Mouse (Mus musculus) thymus, postnatal 14 days (tissue): ENCODE data around the gene Maml1.

Source experiments
- DNase-seq: peaks from one replicate; pipeline ENCODE4 v3.0.0; 2021

Maml1 gene

DNA sequence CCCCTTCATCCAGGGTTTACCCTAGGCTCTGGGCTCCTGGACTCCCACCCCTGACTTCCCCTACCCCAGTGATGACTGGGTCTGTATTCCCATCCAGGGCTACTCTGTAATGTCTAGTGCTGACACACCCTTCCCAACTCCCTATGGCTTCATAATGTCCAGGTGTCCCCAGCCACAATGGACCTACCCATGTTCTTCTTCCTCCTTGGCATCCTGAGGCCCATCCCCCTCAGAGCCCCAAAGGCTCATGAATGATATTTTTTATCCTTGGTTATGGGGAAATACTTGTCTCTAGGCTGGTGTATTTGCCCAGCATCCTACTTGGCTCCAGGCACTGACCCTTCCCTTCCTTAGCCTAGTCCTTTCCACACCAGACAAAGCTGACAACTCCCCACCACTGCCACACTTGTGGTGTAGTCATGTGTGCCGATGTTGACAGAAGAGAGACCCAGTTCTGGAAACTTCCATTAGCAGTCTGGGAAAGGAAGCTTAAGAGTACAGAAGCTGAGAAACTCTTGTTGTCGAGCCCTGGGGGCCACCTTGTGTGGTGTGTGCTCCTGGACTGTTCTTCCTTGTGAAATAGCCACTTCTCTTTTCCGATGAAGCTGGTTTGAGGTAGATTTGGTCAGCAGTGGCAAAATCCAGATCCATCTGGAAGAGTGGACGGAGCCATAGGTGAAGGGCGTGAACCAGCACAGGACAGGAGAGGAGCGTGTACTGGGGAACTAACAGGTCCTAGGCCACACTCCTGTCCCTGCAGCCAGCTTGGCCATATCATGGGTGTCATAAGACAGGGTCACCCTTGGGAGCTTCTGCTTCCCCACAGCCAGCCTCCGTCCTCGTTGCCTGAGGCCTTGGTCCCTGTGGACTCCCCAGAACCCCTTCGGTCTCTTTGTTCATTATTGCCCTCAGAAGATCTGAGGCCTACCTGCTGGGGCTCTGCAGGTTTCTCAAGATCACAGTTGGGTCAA is 53.0 kb downstream of the Maml1 start:
- no peak for DNase-seq

DNA sequence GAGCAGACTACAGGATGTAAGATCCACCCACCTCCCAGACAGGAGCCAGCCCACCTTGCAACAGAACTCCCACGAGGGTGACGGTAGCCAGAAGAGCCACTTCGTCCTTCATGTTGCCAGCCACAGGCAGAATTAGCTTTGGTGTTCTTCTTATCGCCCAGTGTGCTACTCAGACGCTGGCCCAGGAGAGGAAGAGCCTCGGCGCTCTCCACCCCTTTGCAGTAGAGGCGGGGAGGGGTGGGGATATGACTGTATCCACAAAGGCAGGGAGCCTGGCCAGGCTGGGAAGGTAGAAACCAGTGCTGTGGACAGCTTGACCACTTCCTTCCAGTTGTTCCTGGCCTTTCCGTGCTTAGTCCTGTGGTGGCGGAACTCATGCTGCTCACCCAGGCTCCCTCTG is 53.8 kb downstream of the Maml1 start, which contains the start of gene Ltc4s:
Gene Ltc4s (minus strand): TSS at position 293 of the 400 bp plus-strand sequence.
- DNase-seq, result no peak

DNA sequence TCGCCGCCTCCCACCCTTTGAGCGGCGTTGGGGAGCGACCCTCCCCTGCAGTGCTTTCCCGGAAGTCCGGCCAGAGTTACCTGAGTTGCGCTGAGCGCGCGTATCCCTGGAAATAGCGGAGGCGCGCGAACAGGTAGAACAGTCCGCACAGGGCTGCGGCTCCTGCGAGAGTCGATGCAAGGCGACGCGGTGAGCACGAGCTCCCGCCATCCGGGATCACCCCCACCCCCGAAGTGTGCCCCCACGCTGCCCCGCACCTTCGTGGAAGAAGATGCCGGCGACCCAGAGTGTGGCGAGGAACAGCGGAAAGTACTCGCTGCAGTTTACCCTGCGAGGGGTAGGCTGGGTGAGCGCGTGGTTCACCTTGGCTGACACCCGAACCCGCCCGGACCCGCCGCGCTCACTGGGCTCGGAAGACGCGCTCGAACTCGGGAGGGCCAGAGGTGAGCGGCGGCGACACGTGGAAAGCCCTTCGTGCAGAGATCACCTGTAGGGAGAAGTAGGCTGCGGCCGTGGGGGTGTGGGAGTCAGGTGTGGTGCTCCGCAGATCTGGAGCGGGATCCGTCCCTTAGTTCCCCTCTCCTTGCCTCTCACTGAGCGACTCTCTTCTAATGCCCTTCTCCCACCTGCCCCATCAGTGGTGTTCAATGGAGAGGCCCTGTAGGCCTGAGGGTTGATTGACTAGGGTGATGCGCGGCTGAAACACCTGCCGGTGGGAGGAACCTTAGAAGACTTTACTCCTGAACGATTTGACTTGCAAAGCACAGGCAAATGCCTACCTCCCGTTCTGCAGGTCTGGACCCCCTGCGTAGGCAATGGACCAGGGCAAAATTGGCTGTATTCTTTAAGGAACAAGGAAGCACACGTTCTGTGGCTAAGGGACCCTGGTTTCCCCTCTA is 54.9 kb downstream of the Maml1 start:
- no peak for DNase-seq

DNA sequence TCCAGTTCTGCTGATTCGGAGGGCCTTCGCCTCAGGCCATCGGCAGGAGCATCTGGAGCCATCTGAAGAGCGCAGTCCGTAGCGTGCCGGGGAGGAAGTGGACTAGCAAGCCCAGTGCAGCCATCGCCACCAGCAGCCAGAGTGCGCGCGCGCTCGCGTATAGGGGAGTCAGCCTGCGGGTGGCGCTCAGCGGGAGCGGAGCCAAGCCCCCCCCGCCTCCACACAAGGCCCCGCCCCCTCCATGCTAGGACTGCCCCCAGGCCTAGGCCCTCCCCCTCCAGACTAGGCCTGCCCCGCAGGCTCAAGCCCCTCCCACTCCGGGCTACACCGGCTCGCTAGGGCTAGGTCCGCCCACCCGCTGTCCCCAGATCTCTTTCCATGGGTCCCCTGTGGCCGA is 55.6 kb downstream of the Maml1 start:
- peak; percentile 94 for DNase-seq

DNA sequence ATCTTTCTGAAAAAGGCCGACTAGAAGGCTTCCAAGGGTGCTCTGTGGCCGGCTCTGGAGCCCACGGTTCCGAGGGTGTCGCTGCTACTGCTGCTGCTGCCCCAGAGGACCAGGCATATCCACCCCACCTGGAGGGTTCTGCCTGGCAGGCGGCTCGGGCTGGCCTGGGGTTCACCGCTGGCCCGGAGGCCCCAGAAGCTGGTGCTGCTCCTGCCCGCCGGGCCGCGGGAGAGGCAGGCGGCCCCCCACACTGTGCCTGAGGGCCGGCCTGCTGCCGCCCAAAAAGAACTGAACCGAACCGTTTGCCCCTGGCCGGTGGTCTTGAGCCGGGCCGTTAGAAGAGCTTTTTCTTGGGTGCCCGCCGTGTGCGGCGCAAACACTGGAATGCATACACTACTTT is 57.5 kb downstream of the Maml1 start:
- DNase-seq, result no peak

DNA sequence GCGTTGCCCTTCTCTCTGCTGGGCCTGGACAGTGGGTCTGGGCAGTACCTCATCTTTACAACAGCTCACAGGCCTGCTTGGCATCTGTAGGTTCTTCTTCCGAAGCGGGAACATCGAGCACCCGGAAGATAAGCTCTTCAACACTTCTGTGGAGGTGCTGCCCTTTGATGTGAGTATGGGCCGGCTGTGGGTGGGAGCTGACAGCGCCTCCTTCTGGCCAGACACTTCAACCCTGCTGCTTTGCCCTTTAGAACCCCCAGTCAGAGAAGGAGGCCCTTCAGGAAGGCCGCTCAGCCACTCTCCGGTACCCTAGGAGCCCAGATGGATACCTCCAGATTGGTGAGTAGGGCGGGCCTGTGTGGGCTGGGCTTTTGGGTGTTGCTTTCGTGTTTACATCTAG is 58.1 kb downstream of the Maml1 start:
- no peak for DNase-seq

DNA sequence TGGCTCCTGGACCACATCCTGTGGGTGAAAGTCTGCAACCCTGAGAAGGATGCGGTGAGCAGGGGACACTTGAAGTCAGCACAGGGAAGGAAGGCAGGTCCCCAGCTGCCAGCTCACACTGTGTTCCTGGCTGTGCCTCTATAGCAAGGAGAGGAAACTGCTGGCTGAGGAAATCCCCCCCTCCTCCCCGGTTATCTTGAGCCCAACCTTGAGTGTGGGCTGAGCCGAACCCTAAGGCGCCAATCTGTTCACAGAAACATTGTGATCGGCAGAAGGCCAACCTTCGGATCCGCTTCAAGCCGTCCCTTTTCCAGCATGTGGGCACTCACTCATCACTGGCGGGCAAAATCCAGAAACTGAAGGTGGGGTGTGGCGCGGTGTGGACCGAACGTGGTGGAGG is 59.1 kb downstream of the Maml1 start:
- DNase-seq, result no peak

DNA sequence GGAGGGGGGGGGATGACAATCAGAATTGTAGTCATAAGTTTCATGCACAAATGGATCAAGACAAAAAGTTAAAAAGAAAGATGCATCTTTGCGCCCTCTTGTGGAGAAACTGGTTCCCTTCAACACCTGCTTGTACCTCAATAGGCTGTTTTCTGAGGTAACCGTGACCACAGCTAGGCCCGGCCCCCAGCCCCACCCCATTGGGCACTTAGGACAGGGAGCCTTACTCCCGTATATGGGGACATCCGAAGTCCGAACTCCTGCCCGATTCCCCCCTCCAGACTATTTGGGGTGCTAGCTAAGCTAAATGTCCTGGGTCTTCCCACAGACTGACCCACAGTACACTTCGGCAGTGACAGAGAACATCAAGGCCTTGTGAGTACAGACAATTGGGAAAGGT is 60.7 kb downstream of the Maml1 start:
- DNase-seq, result peak; percentile 71

DNA sequence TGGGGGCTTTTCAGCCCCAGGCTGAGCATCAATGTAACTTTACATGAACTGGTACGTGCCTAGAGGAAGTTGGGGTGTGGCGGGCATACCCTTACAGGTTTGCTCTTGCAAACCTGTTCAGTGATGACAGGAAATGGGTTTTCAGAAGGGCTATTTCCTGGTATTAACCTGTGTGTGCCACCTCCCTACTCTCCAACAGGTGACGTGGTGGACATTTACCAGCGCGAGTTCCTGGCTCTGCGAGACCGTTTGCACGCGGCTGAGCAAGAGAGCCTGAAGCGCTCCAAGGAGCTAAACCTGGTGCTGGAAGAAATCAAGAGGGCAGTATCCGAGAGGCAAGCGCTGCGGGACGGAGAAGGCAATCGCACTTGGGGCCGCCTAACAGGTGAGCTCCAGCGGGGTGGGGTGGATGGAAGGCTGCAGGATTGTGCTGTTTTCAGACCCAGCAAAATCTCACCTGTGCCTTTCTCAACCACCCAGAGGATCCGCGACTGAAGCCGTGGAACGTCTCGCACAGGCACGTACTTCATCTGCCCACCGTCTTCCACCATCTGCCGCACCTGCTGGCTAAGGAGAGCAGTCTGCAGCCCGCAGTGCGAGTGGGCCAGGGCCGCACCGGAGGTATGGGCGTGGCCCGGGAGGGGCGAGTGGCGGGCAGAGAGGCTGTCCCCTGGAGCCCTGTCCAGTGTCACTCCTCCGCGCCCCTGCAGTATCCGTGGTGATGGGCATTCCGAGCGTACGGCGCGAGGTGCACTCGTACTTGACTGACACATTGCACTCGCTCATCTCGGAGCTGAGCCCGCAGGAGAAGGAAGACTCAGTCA is 61.4 kb downstream of the Maml1 start:
- DNase-seq, result no peak

DNA sequence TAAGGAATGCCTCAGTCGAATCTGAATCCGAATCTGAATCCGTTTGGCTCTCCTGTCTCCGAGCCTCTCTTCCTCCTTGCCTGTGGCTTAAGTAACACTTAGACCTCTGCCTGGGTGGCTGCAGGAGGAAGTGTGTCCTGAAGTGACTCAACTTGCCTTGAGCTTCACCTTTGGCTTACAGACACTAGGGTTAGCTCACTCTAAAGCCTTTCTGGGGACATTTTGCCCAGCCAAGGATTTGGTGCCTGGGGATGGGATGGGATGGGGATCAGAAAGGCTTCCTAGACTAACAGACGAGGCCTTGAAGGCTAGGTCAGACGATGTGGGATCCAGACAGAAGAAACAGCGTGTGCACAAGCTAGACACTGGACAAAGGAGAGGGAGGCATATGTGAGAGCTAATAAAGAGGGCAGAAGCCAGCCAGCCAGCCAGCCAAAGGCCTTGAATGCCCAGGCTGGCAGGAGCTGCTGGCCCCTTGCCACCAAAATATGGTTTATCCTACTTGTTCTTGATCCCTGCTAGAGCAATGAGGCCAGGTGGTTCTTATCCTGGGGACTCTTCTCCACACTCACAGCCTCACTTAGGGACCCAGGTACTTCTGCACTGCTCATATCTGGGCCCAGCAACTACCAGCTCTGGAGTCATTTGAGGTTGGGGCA is 62.7 kb downstream of the Maml1 start:
- no peak for DNase-seq

DNA sequence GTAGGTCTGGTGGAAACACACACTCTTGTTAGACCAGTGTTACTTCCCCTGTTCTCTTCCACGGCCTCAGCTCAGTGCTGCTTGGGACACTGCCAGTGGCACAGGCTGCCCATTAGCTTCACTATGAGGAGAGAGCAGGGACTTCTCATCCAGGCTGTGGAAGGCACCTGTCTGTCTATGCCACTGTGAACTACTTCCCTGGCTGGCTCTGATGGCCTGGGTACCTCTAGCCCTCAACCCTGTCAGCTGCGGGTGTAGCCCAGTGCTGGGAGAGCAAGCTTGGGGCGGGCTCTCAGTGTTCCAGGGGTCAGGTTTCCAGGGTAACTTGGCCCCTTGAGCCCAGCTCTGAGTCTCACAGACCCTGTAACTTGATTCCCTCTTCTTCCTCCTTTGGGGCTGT is 63.3 kb downstream of the Maml1 start:
- no peak for DNase-seq

DNA sequence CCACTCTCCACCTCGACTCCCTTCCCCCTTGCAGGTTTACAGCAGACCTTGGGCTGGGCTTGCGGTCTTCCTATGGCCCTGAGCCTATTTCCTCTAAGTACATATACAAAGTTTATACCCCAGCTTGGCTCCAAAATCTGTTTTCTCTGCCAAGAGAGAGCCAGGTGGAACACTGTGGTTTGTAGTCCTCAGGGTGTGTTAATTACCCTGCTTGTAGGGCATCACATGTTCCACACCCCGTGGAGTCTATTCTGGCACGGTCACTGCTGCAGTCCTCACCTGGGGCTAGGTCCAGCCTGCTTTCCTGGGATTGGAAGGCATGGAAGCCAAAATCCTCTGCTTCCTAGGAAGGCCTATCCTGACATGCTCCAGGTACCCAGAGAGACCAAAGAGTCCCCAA is 64.4 kb downstream of the Maml1 start:
- DNase-seq, result no peak

DNA sequence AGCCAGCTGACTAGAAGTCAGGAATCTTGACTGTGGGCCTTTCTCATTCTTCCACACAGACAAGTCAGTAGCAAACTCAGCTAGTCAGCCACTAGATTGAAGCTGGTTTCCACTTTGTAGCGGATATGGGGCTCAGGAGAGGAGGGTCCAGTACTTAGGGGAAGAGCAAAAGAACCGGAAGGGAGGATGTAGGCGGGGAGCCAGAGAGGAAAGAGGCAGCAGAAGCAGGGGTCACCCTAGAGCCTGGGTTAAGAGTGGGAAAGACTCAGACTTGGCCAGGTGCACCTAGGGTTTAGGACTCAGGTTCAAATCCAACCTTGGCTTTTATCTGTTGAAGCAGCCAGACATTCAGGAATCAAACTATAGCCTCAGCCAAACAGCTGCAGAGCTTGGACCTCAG is 64.9 kb downstream of the Maml1 start:
- no peak for DNase-seq

DNA sequence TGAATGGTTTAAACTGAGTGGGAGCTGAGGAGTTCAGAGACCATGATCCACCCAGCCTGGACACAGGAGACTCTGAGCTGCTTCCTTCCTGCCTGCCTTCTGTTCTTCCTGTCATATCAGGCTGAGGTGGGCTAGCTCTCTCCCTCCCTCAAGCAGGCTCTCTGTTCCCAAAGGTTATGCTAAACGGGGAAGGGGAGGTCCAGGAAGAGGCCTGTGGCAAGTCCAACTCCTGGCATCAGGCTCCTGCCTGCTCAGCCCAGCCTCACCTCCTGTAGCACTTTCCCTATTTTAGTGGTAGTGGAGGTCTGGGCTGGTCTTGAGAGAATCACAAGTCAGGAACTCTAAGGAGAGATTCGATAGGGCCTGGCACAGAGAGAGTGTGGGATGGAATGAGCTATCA is 65.7 kb downstream of the Maml1 start:
- DNase-seq, result no peak

DNA sequence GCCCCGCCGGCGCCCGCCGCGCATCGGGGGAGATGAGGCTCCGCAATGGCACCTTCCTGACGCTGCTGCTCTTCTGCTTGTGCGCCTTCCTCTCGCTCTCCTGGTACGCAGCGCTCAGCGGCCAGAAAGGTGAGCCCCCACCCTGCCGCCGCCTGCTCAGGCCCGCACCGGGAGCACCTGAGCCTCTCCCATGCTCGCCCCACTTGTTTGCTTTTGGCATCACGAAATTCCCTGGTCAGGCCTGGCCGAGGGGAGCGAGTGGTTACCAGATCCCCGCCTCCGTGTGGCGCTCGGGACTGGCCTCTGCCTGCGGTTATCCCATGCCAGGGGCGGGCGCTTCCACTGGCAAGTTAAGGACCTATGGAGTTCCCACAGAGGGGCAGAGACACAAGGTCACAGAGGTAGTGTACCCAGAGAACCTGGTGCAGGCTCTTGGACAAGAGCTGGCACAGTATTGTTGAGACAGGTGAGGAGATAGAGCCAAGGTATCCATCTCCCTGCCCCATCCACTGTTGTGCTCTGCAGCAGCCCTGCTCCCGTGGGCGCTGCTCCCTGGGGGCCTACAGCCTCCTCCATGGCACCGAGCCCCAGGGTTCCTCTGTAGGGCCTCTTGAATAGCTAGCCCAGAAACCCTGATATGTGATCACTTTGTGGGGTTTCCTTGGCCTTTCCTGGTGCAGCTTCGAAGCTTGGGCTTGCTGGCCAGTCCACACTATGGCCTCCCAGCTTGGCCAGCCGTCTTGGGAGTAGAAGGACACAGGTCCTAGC is 66.3 kb downstream of the Maml1 start:
- peak; percentile 54 for DNase-seq

DNA sequence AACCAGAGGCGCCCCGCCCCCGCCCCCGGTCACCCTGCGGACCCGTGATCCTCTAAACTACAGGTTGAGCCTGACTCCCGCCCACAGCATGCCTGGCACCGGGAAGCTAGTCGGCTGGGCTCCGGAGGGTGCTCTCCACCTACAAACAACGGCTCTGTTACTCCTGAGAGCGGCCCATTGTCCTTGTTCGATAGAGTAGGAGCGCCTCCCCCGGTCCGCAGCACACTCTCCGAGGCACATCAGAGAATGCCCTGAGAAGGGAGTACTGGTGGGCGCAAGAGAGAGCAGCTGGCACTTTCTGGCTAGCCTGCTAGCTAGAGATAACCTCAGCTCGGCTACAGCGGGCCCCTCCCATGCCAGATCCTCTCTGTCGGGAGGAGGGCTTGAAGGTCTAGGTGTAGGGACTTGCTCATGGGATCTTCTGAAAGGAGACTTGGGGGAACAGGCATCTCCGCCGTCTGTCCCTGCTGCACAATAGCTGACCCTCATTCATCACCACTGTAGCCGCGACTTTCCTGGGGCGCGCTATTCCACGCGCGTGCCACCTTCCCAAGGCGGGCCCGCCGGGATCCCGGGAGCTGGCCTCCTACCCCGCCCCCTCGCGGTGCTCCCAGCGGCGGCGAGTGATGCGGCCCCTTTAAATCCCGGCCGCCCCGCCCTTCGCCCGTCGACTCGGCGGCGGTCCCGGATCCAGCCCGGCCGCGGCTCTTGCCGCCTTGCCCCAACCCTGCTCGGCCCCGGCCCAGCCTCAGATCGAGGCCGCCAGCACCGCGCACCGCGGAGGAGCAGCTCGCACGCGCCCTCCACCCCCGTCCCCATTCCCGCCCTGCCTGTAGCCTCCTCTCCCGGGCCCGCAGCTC is 67.2 kb downstream of the Maml1 start:
- peak; percentile 71 for DNase-seq

DNA sequence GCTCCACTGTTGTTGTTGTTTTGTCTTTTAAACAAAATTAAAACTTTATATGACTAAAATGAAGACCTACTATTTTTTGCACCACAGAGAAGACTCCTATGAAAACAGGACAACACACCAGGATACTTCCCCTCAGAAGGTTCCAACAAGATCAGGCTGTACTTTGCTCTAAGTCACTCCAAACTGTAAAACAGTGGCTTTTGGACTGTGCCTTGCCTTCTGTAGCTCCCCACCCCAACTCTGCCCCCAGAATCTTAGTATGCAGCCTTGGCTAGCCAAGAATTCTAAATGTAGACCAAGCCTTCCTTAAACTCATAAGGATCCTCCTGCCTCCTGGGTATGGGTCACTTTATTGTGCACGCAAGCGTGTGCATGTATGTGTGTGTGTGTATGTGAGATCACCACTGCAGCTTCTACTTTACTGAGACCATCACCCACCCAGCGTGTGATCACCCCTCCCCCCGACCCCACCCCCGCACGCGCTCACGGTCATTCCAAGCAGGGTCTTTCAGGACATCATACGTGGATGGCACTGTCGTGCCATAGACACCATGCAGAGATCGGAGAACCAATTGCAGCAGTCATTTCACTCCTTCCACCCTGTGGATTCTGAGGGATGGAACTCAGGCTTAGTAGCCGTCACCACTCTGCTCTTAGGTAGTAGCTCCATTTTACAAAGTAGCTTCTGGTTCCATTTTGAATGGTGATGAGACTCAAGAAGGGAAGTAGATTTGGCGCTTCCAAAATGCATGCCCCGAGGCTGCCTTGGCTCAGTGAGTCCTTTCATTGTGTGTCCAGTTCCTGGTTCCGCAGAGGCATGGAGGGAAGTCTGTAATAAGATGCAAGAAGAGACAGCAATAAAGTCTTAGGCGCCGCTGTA is 68.1 kb downstream of the Maml1 start:
- no peak for DNase-seq

DNA sequence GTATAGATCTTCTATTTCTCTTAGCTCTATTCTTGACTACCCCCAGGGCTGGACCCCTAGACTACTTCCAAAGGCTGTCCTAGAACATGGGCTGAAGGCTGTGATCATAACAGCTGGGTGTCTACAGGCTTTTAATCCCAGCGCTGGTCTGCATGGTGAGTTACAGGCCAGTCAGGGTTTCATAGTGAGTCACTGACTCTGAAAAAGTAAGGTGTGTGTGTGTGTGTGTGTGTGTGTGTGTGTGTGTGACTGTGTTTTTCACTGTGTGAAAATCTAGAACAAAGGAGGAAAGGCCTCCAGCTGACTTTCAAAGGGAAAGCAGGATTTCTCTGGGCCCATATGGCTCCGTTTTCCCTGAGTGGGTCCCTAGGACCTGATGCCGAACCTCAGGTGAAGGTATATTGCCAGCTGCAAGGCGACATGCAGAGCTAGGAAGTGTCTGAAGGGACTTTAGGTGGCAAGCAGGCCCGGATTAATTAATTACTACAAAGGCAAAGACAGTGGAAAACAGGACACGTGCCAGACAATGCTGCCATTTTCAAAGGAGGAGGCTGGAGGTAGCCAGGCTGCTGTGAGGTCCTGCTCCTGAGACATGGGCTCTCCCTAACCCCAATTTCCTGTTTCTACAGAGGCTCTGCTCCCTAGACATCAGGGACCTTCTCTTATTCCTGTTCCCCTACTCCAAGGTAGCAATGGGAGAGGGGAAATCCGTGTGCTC is 69.4 kb downstream of the Maml1 start:
- no peak for DNase-seq

DNA sequence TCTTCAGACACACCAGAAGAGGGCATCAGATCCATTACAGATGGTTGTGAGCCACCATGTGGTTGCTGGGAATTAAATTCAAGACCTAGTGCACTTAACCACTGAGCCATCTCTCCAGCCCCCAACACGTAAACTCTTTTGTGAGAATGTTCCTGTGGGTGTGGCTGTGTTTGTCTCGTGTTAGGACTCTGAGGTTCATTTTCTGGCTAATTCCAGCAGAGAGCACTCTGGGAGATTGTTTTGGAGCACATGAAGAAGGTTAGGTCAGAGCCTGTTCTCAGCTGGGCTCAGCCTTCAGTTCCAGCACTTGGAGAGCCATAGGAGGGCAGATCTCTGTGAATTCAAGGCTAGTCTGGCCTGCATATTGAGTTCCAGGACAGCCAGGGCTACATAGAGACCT is 72.3 kb downstream of the Maml1 start:
- DNase-seq, result no peak
